Mouse (Mus musculus) myocyte (in vitro differentiated cells): ENCODE data around the gene Klra2.

Experiments used
- CEBPB ChIP-seq: IDR thresholded peaks from 2 replicates; pipeline ENCODE4 v1.6.1; 2011; ENCODE audit warnings: mild to moderate bottlenecking, moderate library complexity; ENCODE audit not compliant: poor library complexity, insufficient read depth, severe bottlenecking
- E2F4 ChIP-seq: IDR thresholded peaks from one replicate; pipeline ENCODE4 v1.6.1; 2011; ENCODE audit warnings: mild to moderate bottlenecking, control low read depth, moderate library complexity; ENCODE audit not compliant: insufficient read depth
- MAX ChIP-seq: IDR thresholded peaks from one replicate; pipeline ENCODE4 v1.6.1; 2011; ENCODE audit warnings: low read depth, mild to moderate bottlenecking, control low read depth
- MYOD1 ChIP-seq, 3 experiments: IDR thresholded peaks; one replicate each; pipeline ENCODE4 v1.6.1; 2011; ENCODE audit warnings: control low read depth in 2 of 3, low read depth in 2 of 3, mild to moderate bottlenecking in 2 of 3, moderate library complexity in 1 of 3; ENCODE audit not compliant: insufficient read length in 2 of 3, control insufficient read depth in 1 of 3
- MYOG ChIP-seq, 3 experiments: IDR thresholded peaks; one replicate each; pipeline ENCODE4 v1.6.1; 2011; ENCODE audit warnings: control low read depth in 2 of 3, low read depth in 2 of 3, mild to moderate bottlenecking in 2 of 3; ENCODE audit not compliant: insufficient read length in 2 of 3, control insufficient read depth in 1 of 3, insufficient read depth in 1 of 3
- POLR2A ChIP-seq: IDR thresholded peaks from one replicate; pipeline ENCODE4 v1.6.1; 2011; ENCODE audit warnings: low read depth, mild to moderate bottlenecking, control low read depth, moderate library complexity; ENCODE audit not compliant: insufficient read length
- POLR2AphosphoS2 ChIP-seq: IDR thresholded peaks from one replicate; pipeline ENCODE4 v1.6.1; 2011; ENCODE audit warnings: low read depth, control low read depth; ENCODE audit not compliant: insufficient read length
- REST ChIP-seq: IDR thresholded peaks from one replicate; pipeline ENCODE4 v1.6.1; 2011; ENCODE audit warnings: mild to moderate bottlenecking, control low read depth, moderate library complexity; ENCODE audit not compliant: insufficient read depth, insufficient read length
- SRF ChIP-seq: IDR thresholded peaks from one replicate; pipeline ENCODE4 v1.6.1; 2011; ENCODE audit warnings: low read depth; ENCODE audit not compliant: control insufficient read depth, insufficient read length
- TCF12 ChIP-seq: IDR thresholded peaks from one replicate; pipeline ENCODE4 v1.6.1; 2011; ENCODE audit warnings: mild to moderate bottlenecking, control low read depth; ENCODE audit not compliant: poor library complexity, insufficient read depth, severe bottlenecking
- USF1 ChIP-seq: IDR thresholded peaks from one replicate; pipeline ENCODE4 v1.6.1; 2011; ENCODE audit warnings: low read depth, mild to moderate bottlenecking, control low read depth, moderate library complexity

DNA sequence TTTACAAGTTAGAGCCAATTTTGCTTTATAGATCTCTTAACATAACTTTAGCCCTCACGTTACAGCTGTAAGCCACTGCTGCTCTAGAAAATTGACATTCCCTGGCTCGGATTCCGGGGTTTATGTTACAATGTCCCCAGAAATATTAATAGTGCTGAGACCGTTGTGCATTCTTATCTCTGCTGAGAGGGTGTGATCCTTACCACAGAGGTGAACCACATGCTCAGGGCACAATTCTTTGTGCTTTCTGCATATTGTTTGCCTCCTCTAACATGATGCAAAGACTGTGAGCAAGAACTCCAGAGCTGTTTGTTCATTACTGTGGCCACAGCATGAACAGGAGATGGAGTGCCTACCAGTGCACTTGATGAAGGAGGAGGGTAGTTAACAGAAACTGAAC, 29.5 kb upstream of the Klra2 start:
- TF ChIP-seq POLR2AphosphoS2 (no peak), MAX (no peak), POLR2A (no peak), REST (no peak), E2F4 (no peak), SRF (no peak), USF1 (no peak), MYOD1 (IDR thresholded peaks at IDR 0.05; ENCODE audit: control insufficient read depth in 1 of 3, insufficient read length in 2 of 3, low read depth in 2 of 3) (no peak), CEBPB (no peak), MYOG (IDR thresholded peaks at IDR 0.05; ENCODE audit: control insufficient read depth in 1 of 3, insufficient read depth in 1 of 3, insufficient read length in 2 of 3, low read depth in 2 of 3) (no peak), TCF12 (no peak)
